Mouse (Mus musculus) bone marrow macrophage, adult 2 months (primary cell): ENCODE measurements at regions not wholly inside any gene's neighbourhood (a gene's known extent, or its start where the extent isn't known, plus 50 kb on each side); places are given as distances from the start of the nearest gene placed in this dataset.

Experiments
- CTCF ChIP-seq: IDR thresholded peaks from 2 replicates; pipeline ENCODE4 v1.5.1; 2012; ENCODE audit warnings: low read depth, mild to moderate bottlenecking, low read length, moderate library complexity
- POLR2A ChIP-seq: IDR thresholded peaks from 2 replicates; pipeline ENCODE4 v1.6.1; 2012; ENCODE audit warnings: mild to moderate bottlenecking, low read depth, low read length, borderline replicate concordance

DNA sequence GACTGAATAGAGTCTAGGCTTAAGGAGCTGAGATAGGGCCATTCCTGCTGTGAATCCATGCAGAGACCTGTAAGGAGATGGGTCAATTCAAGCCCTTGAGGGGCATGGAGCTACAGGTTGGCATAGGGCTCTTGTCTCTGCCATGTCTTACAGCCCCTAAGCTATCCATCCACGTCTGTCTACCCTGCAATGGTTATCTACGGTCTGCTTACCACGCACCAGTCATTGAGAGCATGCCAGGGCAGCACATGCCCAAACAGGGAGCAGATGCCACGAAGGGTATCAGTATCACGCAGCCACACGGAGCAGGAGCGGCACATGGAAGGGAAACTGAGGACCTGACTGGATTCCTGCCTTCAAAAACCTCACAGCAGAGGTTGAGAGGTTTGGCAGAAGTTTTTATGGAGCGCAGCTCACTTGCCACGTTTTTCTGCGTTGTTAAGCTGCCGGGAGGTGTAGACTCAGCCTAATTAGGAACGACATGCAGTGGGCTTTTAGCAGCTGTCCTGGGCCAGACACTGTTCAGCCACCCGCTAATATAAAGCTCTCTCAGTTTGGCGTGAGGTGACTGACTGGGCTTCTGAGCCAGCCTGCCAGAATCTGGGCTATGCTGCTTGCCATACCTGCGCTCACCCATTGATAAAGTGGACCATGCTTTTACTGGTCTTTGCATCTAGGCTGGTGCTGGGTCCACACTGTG, 102.4 kb upstream of the Fstl4 start:
- TF ChIP-seq POLR2A: no peak
- no peak for TF ChIP-seq CTCF
